Mouse (Mus musculus) hindbrain, embryonic 13.5 days (tissue): ENCODE data around the gene Gjc1. TPM values are rescaled to one million over a fixed set of nuclear protein-coding genes. Genes with fewer than 3 reads are reported as not detected.

Experiments
- ATAC-seq: fragments of 200-750 bp; cut with Nextera tagmentation; 2 replicates; pipeline ENCODE4 v1.8.0; 2017; ENCODE audit warnings: moderate TSS enrichment; ENCODE audit not compliant: low FRiP score
- H3K27ac ChIP-seq: fragments of 300-500 bp; sonication (generic); 2 replicates; pipeline ENCODE4 v1.5.1; 2015; ENCODE audit warnings: inconsistent platforms, mild to moderate bottlenecking, moderate library complexity
- H3K27me3 ChIP-seq: fragments of 300-500 bp; sonication (generic); 2 replicates; pipeline ENCODE4 v1.6.1; 2015; ENCODE audit warnings: mild to moderate bottlenecking, inconsistent platforms
- H3K36me3 ChIP-seq: fragments of 300-500 bp; sonication (generic); 2 replicates; pipeline ENCODE4 v1.6.1; 2015; ENCODE audit warnings: mild to moderate bottlenecking, inconsistent platforms
- H3K4me1 ChIP-seq: fragments of 300-500 bp; sonication (generic); replicated peaks from 2 replicates; pipeline ENCODE4 v1.6.1; 2015; ENCODE audit warnings: inconsistent platforms
- H3K4me2 ChIP-seq: fragments of 300-500 bp; sonication (generic); 2 replicates; pipeline ENCODE4 v1.6.1; 2015; ENCODE audit warnings: inconsistent platforms, mild to moderate bottlenecking, moderate library complexity
- H3K4me3 ChIP-seq: fragments of 300-500 bp; sonication (generic); 2 replicates; pipeline ENCODE4 v1.5.1; 2015; ENCODE audit warnings: mild to moderate bottlenecking, inconsistent platforms
- H3K9ac ChIP-seq: fragments of 300-500 bp; sonication (generic); 2 replicates; pipeline ENCODE4 v1.6.1; 2015; ENCODE audit warnings: mild to moderate bottlenecking, inconsistent platforms
- H3K9me3 ChIP-seq: fragments of 300-500 bp; sonication (generic); 2 replicates; pipeline ENCODE4 v1.6.1; 2016; ENCODE audit warnings: inconsistent platforms
- WGBS: fragments of 180-500 bp; shearing (Covaris S2); methylation state at CpG from one replicate; pipeline ENCODE4 v1.1.7; 2015; 5-methylcytosine and 5-hydroxymethylcytosine counted together
- polyA plus RNA-seq: library from polyadenylated mRNA; unstranded; fragments of >200 nt; fragmentation: Nextera tagmentation; extraction: Ambion mirVana; gene quantifications from 2 replicates; pipeline ENCODE4 v1.2.1, GENCODE M21; 2015

The Gjc1 gene
- polyA plus RNA-seq, 1 experiment from 2014 or later, result 43.8 TPM

GRCm38 (mm10) chr11:102778165-102778564, 41.3 kb downstream of the Gjc1 start:
- H3K36me3 ChIP-seq, result peaks cover 21% of the 10 kb centered on the region
- no peaks in the 10 kb centered on the region for H3K27me3 ChIP-seq
- peaks cover 47% of the 10 kb centered on the region for H3K4me1 ChIP-seq
- ATAC-seq, result no peak
- no peak overlapping the region for H3K4me3 ChIP-seq
- peak overlapping the region; percentile 49 for H3K4me2 ChIP-seq
- peak overlapping the region; percentile 31; the same call in 1 of the 2 replicates for H3K27ac ChIP-seq
- WGBS, result 33% methylated on average over 14 of the region's 14 CpGs
- H3K9ac ChIP-seq, result peak overlapping the region; percentile 71
- H3K9me3 ChIP-seq, result no peaks in the 10 kb centered on the region

GRCm38 (mm10) chr11:102777598-102777997, 41.9 kb downstream of the Gjc1 start:
- no peak for ATAC-seq
- Histone ChIP-seq H3K27ac (peak overlapping the region; percentile 31; the same call in 1 of the 2 replicates), H3K9me3 (no peaks in the 10 kb centered on the region), H3K4me1 (peaks cover 52% of the 10 kb centered on the region), H3K36me3 (peaks cover 21% of the 10 kb centered on the region), H3K4me3 (peak overlapping the region; percentile 19; the same call in 1 of the 2 replicates), H3K27me3 (no peaks in the 10 kb centered on the region), H3K9ac (peak overlapping the region; percentile 71), H3K4me2 (peak overlapping the region; percentile 49)
- 33% methylated on average over 21 of the region's 21 CpGs for WGBS

- no peaks in the 10 kb centered on the region for H3K9me3 ChIP-seq
- H3K9ac ChIP-seq, result peak overlapping the region; percentile 90
- H3K4me3 ChIP-seq, result peak overlapping the region; percentile 58
- peak overlapping the region; percentile 96 for H3K27ac ChIP-seq
- peaks cover 21% of the 10 kb centered on the region for H3K36me3 ChIP-seq
- under 1% methylated on average over 25 of the region's 25 CpGs for WGBS
- no peaks in the 10 kb centered on the region for H3K27me3 ChIP-seq
- ATAC-seq, result peak; percentile 88
- H3K4me1 ChIP-seq, result peaks cover 72% of the 10 kb centered on the region
- H3K4me2 ChIP-seq, result peak overlapping the region; percentile 89
Measured at GRCm38 (mm10) chr11:102774621-102775141, 44.8 kb downstream of the Gjc1 start.

- under 1% methylated on average over 46 of the region's 46 CpGs for WGBS
- Histone ChIP-seq H3K9me3 (no peaks in the 10 kb centered on the region), H3K4me3 (peak overlapping the region; percentile 58), H3K4me1 (peaks cover 80% of the 10 kb centered on the region), H3K27me3 (no peaks in the 10 kb centered on the region), H3K4me2 (peak overlapping the region; percentile 89), H3K36me3 (peaks cover 21% of the 10 kb centered on the region), H3K9ac (peak overlapping the region; percentile 90), H3K27ac (peak overlapping the region; percentile 96)
- peak; percentile 36 for ATAC-seq
Measured at GRCm38 (mm10) chr11:102773713-102774611, 45.5 kb downstream of the Gjc1 start.

GRCm38 (mm10) chr11:102772771-102773700, 46.5 kb downstream of the Gjc1 start:
- Histone ChIP-seq H3K36me3 (peaks cover 19% of the 10 kb centered on the region), H3K4me3 (no peak overlapping the region), H3K9me3 (no peaks in the 10 kb centered on the region), H3K27ac (peak overlapping the region; percentile 96), H3K4me2 (0 out of 2 replicates have a peak overlapping the region, but pooled peaks have one; percentile 8), H3K27me3 (no peaks in the 10 kb centered on the region), H3K4me1 (peaks cover 74% of the 10 kb centered on the region), H3K9ac (peak overlapping the region; percentile 46; the same call in 1 of the 2 replicates)
- no peak for ATAC-seq
- 57% methylated on average over 18 of the region's 18 CpGs for WGBS

GRCm38 (mm10) chr11:102771916-102772714, 47.4 kb downstream of the Gjc1 start:
- Histone ChIP-seq H3K9me3 (no peaks in the 10 kb centered on the region), H3K27ac (peak overlapping the region; percentile 62; the same call in 1 of the 2 replicates), H3K4me2 (0 out of 2 replicates have a peak overlapping the region, but pooled peaks have one; percentile 8), H3K4me3 (no peak overlapping the region), H3K4me1 (peaks cover 73% of the 10 kb centered on the region), H3K27me3 (no peaks in the 10 kb centered on the region), H3K36me3 (peaks cover 12% of the 10 kb centered on the region), H3K9ac (peak overlapping the region; percentile 46; the same call in 1 of the 2 replicates)
- no peak for ATAC-seq
- WGBS, result 25% methylated on average over 16 of the region's 16 CpGs

GRCm38 (mm10) chr11:102770662-102771435, 48.7 kb downstream of the Gjc1 start:
- H3K4me1 ChIP-seq, result peaks cover 74% of the 10 kb centered on the region
- ATAC-seq, result no peak
- H3K36me3 ChIP-seq, result 0 out of 2 replicates have a peak, but pooled peaks cover under 1% of the 10 kb centered on the region
- peak overlapping the region; percentile 3; the same call in 1 of the 2 replicates for H3K27ac ChIP-seq
- H3K4me2 ChIP-seq, result no peak overlapping the region
- H3K9ac ChIP-seq, result peak overlapping the region; percentile 43
- H3K4me3 ChIP-seq, result no peak overlapping the region
- no peaks in the 10 kb centered on the region for H3K9me3 ChIP-seq
- 48% methylated on average over 15 of the region's 15 CpGs for WGBS
- H3K27me3 ChIP-seq, result no peaks in the 10 kb centered on the region

- Histone ChIP-seq H3K4me1 (peaks cover 66% of the 10 kb centered on the region), H3K9ac (peak overlapping the region; percentile 39), H3K9me3 (no peaks in the 10 kb centered on the region), H3K27me3 (no peaks in the 10 kb centered on the region), H3K27ac (peak overlapping the region; percentile 3; the same call in 1 of the 2 replicates), H3K36me3 (no peaks in the 10 kb centered on the region), H3K4me3 (no peak overlapping the region), H3K4me2 (no peak overlapping the region)
- 84% methylated on average over 12 of the region's 12 CpGs for WGBS
- ATAC-seq, result no peak
Measured at GRCm38 (mm10) chr11:102769993-102770661, 49.4 kb downstream of the Gjc1 start.

GRCm38 (mm10) chr11:102769141-102769540, 50.4 kb downstream of the Gjc1 start:
- H3K36me3 ChIP-seq, result no peaks in the 10 kb centered on the region
- 83% methylated on average over 6 of the region's 6 CpGs for WGBS
- no peak for ATAC-seq
- no peak overlapping the region for H3K9ac ChIP-seq
- no peak overlapping the region for H3K4me2 ChIP-seq
- no peaks in the 10 kb centered on the region for H3K27me3 ChIP-seq
- H3K4me3 ChIP-seq, result no peak overlapping the region
- H3K4me1 ChIP-seq, result peaks cover 60% of the 10 kb centered on the region
- H3K9me3 ChIP-seq, result no peaks in the 10 kb centered on the region
- no peak overlapping the region for H3K27ac ChIP-seq

- ATAC-seq, result no peak
- 71% methylated on average over 6 of the region's 6 CpGs for WGBS
- Histone ChIP-seq H3K4me3 (no peak overlapping the region), H3K9ac (no peak overlapping the region), H3K4me1 (peaks cover 59% of the 10 kb centered on the region), H3K27ac (no peak overlapping the region), H3K27me3 (no peaks in the 10 kb centered on the region), H3K4me2 (no peak overlapping the region), H3K9me3 (no peaks in the 10 kb centered on the region), H3K36me3 (no peaks in the 10 kb centered on the region)
Measured at GRCm38 (mm10) chr11:102767055-102767670, 52.3 kb downstream of the Gjc1 start.
